Mouse (Mus musculus) heart, postnatal 0 days (tissue): ENCODE results near the gene Kcnn4.

Experiments
- CTCF ChIP-seq: IDR thresholded peaks from 2 replicates; pipeline ENCODE4 v1.5.1; 2016; ENCODE audit warnings: antibody characterized with exemption, control low read depth, low read depth
- EP300 ChIP-seq: IDR thresholded peaks from 2 replicates; pipeline ENCODE4 v1.6.1; 2016; ENCODE audit warnings: antibody characterized with exemption, low read depth

DNA sequence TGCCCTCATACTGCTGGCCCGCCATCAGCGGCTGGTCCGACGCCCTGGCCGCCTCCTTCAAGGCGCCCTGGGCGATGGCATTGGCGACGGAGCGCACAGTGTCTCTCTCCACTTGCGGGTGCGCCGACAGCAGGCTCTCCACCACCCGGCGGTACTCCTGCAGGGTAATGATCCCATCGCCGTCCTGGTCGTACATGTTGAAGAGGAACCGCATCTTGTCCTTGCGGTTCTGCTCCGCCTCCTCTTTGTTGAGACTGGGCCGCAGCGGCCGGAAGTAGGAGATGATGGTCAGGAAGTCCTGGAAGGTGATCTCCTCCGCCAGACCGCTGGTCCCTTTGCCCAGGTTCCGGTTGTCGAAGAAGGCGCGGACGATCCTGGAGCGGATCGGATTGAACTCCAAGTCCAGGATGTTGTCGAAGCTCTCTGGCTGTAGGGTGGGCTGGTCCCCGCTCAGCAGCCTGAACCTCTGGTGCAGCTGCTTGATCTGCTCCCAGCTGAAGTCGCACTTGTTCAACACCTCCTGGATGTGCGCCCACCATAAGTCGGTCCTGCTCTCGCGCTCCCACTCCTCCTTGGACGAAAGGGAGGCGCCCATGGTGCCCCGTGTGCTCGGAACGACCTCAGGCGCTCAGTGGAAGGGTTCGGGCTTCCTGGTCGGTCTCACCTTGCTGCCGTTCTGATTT, 36.6 kb upstream of the Kcnn4 start, which contains the start of gene Tescl:
- TF ChIP-seq CTCF (no peak), EP300 (no peak)
